Mouse (Mus musculus) liver, embryonic 14.5 days (tissue): ENCODE results near the gene Alox12b. TPM values are rescaled to one million over a fixed set of nuclear protein-coding genes. Genes with fewer than 3 reads are reported as not detected.
A peak's percentile ranks its signal among the peaks of the same experiment; 100 is the strongest.

Experiments
- ATAC-seq: fragments of 200-750 bp; cut with Nextera tagmentation; 2 replicates; pipeline ENCODE4 v1.8.0; 2017; ENCODE audit warnings: moderate number of reproducible peaks, mild to moderate bottlenecking, moderate library complexity; ENCODE audit not compliant: insufficient read depth
- DNase-seq, 3 experiments: peaks; one replicate each; pipeline ENCODE4 v3.0.0-alpha.2; 2012 to 2013; ENCODE audit warnings: low read depth in 3 of 3, low spot score in 3 of 3
- H3K27ac ChIP-seq: fragments of 300-500 bp; sonication (generic); 2 replicates; pipeline ENCODE4 v1.5.1; 2014; ENCODE audit warnings: moderate library complexity, mild to moderate bottlenecking, control low read depth, inconsistent platforms
- H3K27me3 ChIP-seq: fragments of 300-500 bp; sonication (generic); 2 replicates; pipeline ENCODE4 v1.6.1; 2014; ENCODE audit warnings: mild to moderate bottlenecking, low read length, moderate library complexity; ENCODE audit not compliant: control insufficient read depth, insufficient read depth
- H3K36me3 ChIP-seq: fragments of 300-500 bp; sonication (generic); replicated peaks from 2 replicates; pipeline ENCODE4 v1.6.1; 2014; ENCODE audit warnings: low read depth; ENCODE audit not compliant: control insufficient read depth, insufficient read depth
- H3K4me1 ChIP-seq, 2 experiments: fragments of 200-500 bp in 1 of 2; fragments of 300-500 bp in 1 of 2; sonication (generic) in 1 of 2; replicated peaks; 2 replicates each; pipeline ENCODE4 v1.6.1; 2012 to 2014; ENCODE audit warnings: antibody characterized with exemption in 1 of 2, inconsistent platforms in 1 of 2, low read length in 1 of 2; ENCODE audit not compliant: control insufficient read depth in 2 of 2, insufficient read depth in 2 of 2
- H3K4me2 ChIP-seq: fragments of 300-500 bp; sonication (generic); 2 replicates; pipeline ENCODE4 v1.6.1; 2014; ENCODE audit warnings: low read depth, mild to moderate bottlenecking, control low read depth, moderate library complexity
- H3K4me3 ChIP-seq, 2 experiments: fragments of 200-500 bp in 1 of 2; fragments of 300-500 bp in 1 of 2; sonication (generic) in 1 of 2; 2 replicates each; pipeline ENCODE4 v1.5.1; 2012 to 2014; ENCODE audit warnings: low read depth in 2 of 2, low read length in 2 of 2, mild to moderate bottlenecking in 2 of 2, control low read depth in 1 of 2, inconsistent platforms in 1 of 2, moderate library complexity in 1 of 2; ENCODE audit not compliant: insufficient read depth in 1 of 2
- H3K9ac ChIP-seq: fragments of 300-500 bp; sonication (generic); replicated peaks from 2 replicates; pipeline ENCODE4 v1.6.1; 2014; ENCODE audit warnings: mild to moderate bottlenecking, control low read depth, moderate library complexity
- H3K9me3 ChIP-seq: fragments of 300-500 bp; sonication (generic); 2 replicates; pipeline ENCODE4 v1.6.1; 2016; ENCODE audit warnings: low read length, mixed read lengths; ENCODE audit not compliant: control insufficient read depth
- CTCF ChIP-seq: IDR thresholded peaks from 2 replicates; pipeline ENCODE4 v1.5.1; 2016; ENCODE audit warnings: antibody characterized with exemption, low read depth, control low read depth
- EP300 ChIP-seq: IDR thresholded peaks from 2 replicates; pipeline ENCODE4 v1.6.1; 2016; ENCODE audit warnings: antibody characterized with exemption, low read depth
- WGBS: fragments of 180-500 bp; shearing (Covaris S2); extraction: QIAGEN DNeasy Blood & Tissue Kit; methylation state at CpG from one replicate; pipeline ENCODE4 v1.1.7; 2014; ENCODE audit not compliant: insufficient replicate concordance; 5-methylcytosine and 5-hydroxymethylcytosine counted together
- polyA plus RNA-seq, 2 experiments: library from polyadenylated mRNA; depleted of rRNA in 1 of 2; stranded (reverse) in 1 of 2; unstranded in 1 of 2; fragments of >200 nt; fragmentation: Nextera tagmentation in 1 of 2; extraction: Ambion mirVana in 1 of 2; gene quantifications; 2 replicates each; pipeline versions ENCODE4 v1.2.1 to v1.2.3; 2012 to 2014

The Alox12b gene
- polyA plus RNA-seq, 2 experiments = not detected

DNA sequence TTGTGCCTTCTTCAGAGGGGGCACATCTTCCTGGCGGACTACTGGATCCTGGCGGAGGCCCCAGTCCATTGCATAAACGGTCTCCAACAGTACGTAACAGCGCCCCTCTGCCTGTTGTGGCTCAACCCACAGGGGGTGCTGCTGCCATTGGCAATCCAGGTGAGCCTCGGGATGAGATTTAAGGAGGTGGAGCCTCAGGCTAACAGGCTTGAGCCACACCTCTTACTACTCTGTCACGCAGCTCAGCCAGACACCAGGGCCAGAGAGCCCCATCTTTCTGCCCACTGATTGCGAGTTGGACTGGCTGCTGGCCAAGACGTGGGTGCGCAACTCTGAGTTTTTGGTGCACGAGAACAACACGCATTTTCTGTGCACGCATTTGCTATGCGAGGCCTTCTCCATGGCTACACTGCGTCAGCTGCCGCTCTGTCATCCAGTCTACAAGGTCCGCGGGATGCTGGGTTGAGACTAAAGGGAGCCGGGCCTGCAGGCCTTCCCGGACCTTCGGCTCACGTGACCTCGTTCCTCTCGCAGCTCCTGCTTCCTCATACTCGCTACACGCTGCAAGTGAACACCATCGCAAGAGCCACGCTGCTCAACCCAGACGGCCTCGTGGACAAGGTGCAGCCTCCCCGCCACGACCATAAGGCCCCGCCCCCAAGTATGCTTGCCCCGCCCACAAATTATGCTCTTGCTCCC is 22.7 kb upstream of the Alox12b start:
- Histone ChIP-seq H3K4me2 (peak overlapping the region; percentile 68), H3K4me1 (peaks cover 0 to 2% of the 10 kb centered on the region in 2 experiments; a peak in 2 of 4 replicates), H3K9me3 (no peaks in the 10 kb centered on the region), H3K27me3 (no peaks in the 10 kb centered on the region), H3K36me3 (no peaks in the 10 kb centered on the region), H3K27ac (no peak overlapping the region), H3K9ac (no peak overlapping the region; the same call in 1 of the 2 replicates), H3K4me3 (peak overlapping the region; percentile 31 to 41)
- peak; percentile 40; the same call in 1 of the 2 replicates for ATAC-seq
- TF ChIP-seq EP300 (no peak), CTCF (peak; percentile 60)
- WGBS = 5% methylated on average over 34 of the region's 34 CpGs
- no peak for DNase-seq

DNA sequence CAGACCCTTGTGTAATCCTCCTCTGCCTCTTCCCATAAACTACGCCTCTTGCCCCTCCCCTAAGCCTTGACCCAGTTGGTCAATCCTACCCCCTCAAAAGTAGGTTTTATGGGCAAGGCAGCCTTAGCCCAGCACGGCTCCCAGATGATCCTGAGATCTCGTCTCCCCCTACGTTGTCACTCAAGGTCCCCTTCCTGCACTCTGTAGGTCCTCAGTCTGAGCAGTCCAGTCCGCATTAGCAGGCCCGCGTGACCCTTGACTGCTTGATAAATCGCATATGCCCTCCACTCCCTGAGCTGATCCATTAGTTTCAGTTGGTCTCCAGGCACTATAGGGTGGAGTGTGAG is 22.2 kb upstream of the Alox12b start:
- Histone ChIP-seq H3K4me3 (peak overlapping the region in 1 of 2 experiments; percentile 41; a peak in 1 of 4 replicates), H3K4me1 (peaks cover 0 to 2% of the 10 kb centered on the region in 2 experiments; a peak in 2 of 4 replicates), H3K9ac (no peak overlapping the region; the same call in 1 of the 2 replicates), H3K9me3 (no peaks in the 10 kb centered on the region), H3K27me3 (no peaks in the 10 kb centered on the region), H3K36me3 (no peaks in the 10 kb centered on the region), H3K27ac (no peak overlapping the region), H3K4me2 (peak overlapping the region; percentile 68)
- DNase-seq (no peak), ATAC-seq (no peak)
- TF ChIP-seq EP300 (no peak), CTCF (no peak)
- 49% methylated on average over 8 of the region's 8 CpGs for WGBS

DNA sequence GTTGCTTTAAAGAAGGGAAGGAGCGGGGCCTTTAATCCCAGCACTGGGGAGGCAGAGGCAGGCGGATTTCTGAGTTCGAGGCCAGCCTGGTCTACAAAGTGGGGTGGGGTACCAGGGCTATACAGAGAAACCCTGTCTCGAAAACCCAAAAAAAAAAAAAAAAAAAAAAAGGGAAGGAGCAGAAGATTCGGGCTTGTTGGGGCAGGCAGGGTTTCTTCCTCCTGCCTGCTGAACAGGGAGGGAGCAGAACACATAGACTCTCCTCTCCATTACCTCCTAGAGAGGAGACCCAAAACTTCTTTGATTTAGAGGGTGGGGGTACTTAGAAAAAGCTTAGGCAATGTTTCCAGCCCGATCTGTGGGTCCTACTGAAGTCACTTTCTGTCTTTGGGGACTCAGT is 21.4 kb upstream of the Alox12b start:
- Histone ChIP-seq H3K36me3 (no peaks in the 10 kb centered on the region), H3K4me1 (peaks cover 0 to 2% of the 10 kb centered on the region in 2 experiments; a peak in 2 of 4 replicates), H3K4me2 (no peak overlapping the region), H3K27ac (no peak overlapping the region), H3K4me3 (no peak overlapping the region), H3K27me3 (no peaks in the 10 kb centered on the region), H3K9ac (no peak overlapping the region), H3K9me3 (no peaks in the 10 kb centered on the region)
- TF ChIP-seq CTCF (no peak), EP300 (no peak)
- WGBS = 50% methylated on average over 6 of the region's 6 CpGs
- no peak for ATAC-seq
- DNase-seq = no peak

DNA sequence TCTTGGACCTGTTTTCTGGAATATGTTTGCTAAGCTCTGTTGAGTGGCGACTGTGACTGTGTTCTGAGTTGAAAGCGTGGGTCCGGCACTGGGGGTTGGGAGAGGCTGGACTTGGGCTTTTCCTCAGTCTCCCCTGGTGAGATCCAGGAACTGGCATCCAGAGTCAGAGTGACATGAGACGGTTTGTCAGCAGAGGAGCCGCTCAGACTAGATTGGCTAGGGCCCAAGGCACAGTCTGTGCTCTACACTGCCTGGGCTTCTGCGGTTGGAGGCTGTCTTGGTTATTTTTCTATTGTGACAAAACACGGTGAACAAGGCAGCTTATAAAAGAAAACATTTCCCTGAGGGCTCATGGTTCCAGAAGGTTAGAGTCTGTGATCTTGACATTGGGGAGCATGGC is 9.2 kb upstream of the Alox12b start:
- TF ChIP-seq CTCF = no peak
- no peak for TF ChIP-seq EP300
- no peaks in the 10 kb centered on the region for H3K27me3 ChIP-seq
- H3K9ac ChIP-seq = no peak overlapping the region
- ATAC-seq (no peak), DNase-seq (no peak)
- H3K4me2 ChIP-seq = no peak overlapping the region
- H3K36me3 ChIP-seq = no peaks in the 10 kb centered on the region
- H3K27ac ChIP-seq = no peak overlapping the region
- H3K9me3 ChIP-seq = no peaks in the 10 kb centered on the region
- H3K4me1 ChIP-seq = no peaks in the 10 kb centered on the region
- WGBS = 69% methylated on average over 7 of the region's 7 CpGs
- H3K4me3 ChIP-seq = no peak overlapping the region

DNA sequence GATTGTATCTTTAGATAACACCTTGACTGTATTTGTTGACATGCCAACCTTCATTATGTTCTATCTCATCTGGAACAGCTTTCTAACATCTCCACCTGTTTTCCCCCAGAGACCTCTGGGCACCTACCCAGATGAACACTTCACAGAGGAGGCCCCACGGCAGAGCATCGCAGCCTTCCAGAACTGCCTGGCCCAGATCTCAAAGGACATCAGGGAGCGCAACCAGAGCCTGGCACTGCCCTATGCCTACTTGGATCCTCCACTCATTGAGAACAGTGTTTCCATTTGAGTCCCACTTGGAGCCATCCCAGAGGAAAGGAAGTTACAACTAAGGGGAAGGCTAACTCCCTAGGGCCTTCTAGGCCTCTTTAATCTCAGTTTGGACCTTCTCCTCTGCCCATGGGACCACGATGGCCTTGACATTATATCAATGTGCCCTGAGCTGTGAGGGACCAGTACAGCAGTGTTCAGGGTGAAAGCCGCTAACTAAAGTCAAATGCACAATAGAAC is 8.3 kb upstream of the Alox12b start:
- no peak for TF ChIP-seq EP300
- TF ChIP-seq CTCF = no peak
- WGBS = 77% methylated on average over 5 of the region's 5 CpGs

More for the DNA sequence above, 8.3 kb upstream of the Alox12b start:
- DNase-seq (no peak), ATAC-seq (no peak)
- no peaks in the 10 kb centered on the region for H3K9me3 ChIP-seq
- no peak overlapping the region for H3K4me2 ChIP-seq
- no peak overlapping the region for H3K27ac ChIP-seq
- H3K36me3 ChIP-seq = no peaks in the 10 kb centered on the region
- H3K27me3 ChIP-seq = no peaks in the 10 kb centered on the region
- H3K9ac ChIP-seq = no peak overlapping the region
- no peak overlapping the region for H3K4me3 ChIP-seq
- H3K4me1 ChIP-seq = no peaks in the 10 kb centered on the region
